Mouse (Mus musculus) right cerebral cortex, postnatal 14 days (tissue): ENCODE data around the gene Kcp.

ENCODE experiments used
- DNase-seq: peaks from one replicate; pipeline ENCODE4 v3.0.0; 2022

Gene Kcp

GRCm38 (mm10) chr6:29449858-29450257 lies 57.9 kb downstream of the Kcp start:
- DNase-seq = no peak

- DNase-seq = no peak
Observed at GRCm38 (mm10) chr6:29445354-29445753, 62.4 kb downstream of the Kcp start.

GRCm38 (mm10) chr6:29444773-29445172 lies 63.0 kb downstream of the Kcp start:
- DNase-seq = no peak

- no peak for DNase-seq
Observed at GRCm38 (mm10) chr6:29439789-29440188, 68.0 kb downstream of the Kcp start.

- DNase-seq = no peak
Observed at GRCm38 (mm10) chr6:29439251-29439650, 68.5 kb downstream of the Kcp start.

- DNase-seq = no peak
Observed at GRCm38 (mm10) chr6:29436461-29436934, 71.3 kb downstream of the Kcp start.

GRCm38 (mm10) chr6:29435940-29436451 lies 71.8 kb downstream of the Kcp start:
- no peak for DNase-seq

GRCm38 (mm10) chr6:29434911-29435691 lies 72.7 kb downstream of the Kcp start:
- DNase-seq = no peak

- no peak for DNase-seq
Observed at GRCm38 (mm10) chr6:29433804-29434795, 73.7 kb downstream of the Kcp start.

GRCm38 (mm10) chr6:29433038-29433803 lies 74.5 kb downstream of the Kcp start, which contains the start of gene Flnc:
TSS of gene Flnc (plus strand) at chr6:29433256.
- no peak for DNase-seq

GRCm38 (mm10) chr6:29432676-29433037 lies 75.1 kb downstream of the Kcp start:
- no peak for DNase-seq

- DNase-seq = no peak
Observed at GRCm38 (mm10) chr6:29432156-29432555, 75.6 kb downstream of the Kcp start.

GRCm38 (mm10) chr6:29431473-29431872 lies 76.3 kb downstream of the Kcp start:
- DNase-seq = no peak

- DNase-seq = no peak
Observed at GRCm38 (mm10) chr6:29430681-29431420, 76.9 kb downstream of the Kcp start.

- no peak for DNase-seq
Observed at GRCm38 (mm10) chr6:29428171-29428570, 79.6 kb downstream of the Kcp start.

GRCm38 (mm10) chr6:29426331-29426730 lies 81.4 kb downstream of the Kcp start:
- no peak for DNase-seq

- DNase-seq = no peak
Observed at GRCm38 (mm10) chr6:29425118-29425517, 82.6 kb downstream of the Kcp start.
